Mouse (Mus musculus) c-Kit-positive CD71-positive TER-119-negative erythroid progenitor cells, embryonic 14.5 days (primary cell): ENCODE results near the gene Dpm3.

Experiments used
- DNase-seq: peaks from one replicate; pipeline ENCODE4 v3.0.0-alpha.2; 2013; ENCODE audit warnings: low read depth

The Dpm3 gene

DNA sequence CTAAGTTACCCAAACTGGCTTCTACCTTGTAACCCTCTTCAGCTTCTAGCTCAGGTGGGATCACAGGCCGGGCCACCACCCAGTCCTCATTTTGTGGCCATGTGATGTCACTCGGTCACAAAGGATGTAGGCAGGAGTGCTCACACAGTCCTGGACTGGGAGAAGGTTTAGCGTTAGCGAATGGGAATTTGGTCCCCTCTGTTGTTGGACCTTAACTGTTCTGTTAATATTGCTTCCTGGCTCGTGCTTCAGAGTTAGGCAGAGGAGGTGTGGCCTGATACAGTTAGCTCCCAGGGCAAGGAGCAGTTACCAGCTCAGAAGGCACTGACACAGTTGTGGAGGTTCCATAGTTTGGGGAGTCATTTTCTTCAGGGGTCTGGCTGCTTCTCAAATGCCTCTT lies 35.0 kb downstream of the Dpm3 start:
- no peak for DNase-seq

GRCm38 (mm10) chr3:89295685-89296230 lies 36.6 kb downstream of the Dpm3 start:
- no peak for DNase-seq

- DNase-seq: no peak
These were observed 37.7 kb downstream of the Dpm3 start for GRCm38 (mm10) chr3:89296761-89297396.

DNA sequence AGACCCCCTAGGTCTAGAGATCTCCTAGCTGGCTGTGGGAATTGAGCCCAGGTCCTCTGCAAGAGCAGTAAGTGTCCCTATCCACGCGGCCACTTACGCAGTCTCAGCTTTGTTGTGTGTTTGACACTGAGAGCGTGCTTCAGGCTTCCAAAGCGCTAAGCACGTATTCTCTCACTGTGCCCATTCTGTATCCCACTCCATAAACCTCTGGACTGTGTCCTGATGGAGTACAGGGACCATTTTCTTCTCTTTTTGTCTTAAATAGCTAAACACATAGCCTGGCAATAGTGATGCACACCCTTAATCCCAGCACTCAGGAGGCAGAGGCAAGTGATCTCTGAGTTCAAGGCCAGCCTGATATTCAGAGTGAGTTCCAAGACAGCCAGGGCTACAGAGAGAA lies 39.8 kb downstream of the Dpm3 start:
- DNase-seq: no peak

DNA sequence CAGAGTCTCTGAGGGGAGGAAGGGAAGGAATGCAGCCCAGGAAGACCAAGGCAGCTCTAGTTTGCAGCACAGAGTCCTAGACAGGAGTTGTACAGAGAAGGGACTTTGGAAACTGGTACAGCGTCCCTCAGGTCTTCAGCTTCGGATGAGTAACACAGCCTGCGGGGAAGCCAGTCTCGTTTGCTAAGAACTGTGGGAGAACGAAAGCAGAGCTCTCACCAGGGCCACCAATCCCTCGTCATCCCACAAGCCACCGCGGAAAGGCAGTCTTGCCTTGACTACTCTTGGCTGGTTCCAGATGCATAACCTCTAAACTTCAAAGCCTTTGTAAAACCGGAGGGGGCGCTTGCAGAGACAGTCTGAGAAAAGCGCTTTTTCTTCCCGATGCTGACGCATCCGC lies 40.3 kb downstream of the Dpm3 start:
- DNase-seq: no peak

GRCm38 (mm10) chr3:89300071-89300470 lies 40.9 kb downstream of the Dpm3 start:
- no peak for DNase-seq

- DNase-seq: no peak
These were observed 41.4 kb downstream of the Dpm3 start for GRCm38 (mm10) chr3:89300514-89300913.

DNA sequence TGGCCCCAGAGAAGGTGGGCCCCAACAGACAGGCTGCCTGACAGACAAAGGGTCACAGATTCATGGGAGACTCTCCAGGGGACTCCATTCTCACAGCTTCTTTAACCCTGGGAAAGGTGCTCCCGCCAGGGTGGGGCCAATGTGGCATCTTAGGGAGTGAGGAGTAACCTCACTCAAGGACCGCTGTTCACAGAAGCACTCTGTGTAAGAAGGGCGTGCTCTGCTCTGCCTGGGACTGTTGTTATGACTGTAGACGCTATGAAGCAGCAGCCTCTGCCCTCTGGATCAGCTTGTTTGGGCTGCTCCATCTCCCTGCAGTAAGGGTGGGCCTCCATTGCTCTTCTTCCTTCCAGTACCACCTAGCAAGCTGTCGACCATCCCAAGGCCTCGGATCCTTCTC lies 45.3 kb downstream of the Dpm3 start:
- no peak for DNase-seq

DNA sequence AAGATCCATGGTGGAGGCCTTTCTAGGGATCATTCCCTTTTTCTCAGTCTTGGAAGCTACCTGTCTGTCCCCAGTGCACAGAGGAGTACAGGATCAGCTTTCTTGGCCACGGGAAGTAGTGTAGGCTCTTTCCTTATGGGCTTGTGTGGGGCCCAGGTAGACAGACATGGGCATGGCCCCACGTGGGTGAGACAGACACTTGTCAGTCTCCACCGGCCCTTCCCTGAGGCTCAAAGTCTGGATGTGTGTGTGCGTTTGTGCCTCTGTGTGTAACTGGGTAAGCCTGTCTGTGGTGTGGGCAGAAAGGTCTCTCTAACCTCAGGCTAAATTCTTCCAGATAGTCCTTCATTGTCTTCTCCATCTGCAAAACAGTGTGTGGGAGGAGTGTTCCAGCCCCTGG lies 45.9 kb downstream of the Dpm3 start:
- no peak for DNase-seq

DNA sequence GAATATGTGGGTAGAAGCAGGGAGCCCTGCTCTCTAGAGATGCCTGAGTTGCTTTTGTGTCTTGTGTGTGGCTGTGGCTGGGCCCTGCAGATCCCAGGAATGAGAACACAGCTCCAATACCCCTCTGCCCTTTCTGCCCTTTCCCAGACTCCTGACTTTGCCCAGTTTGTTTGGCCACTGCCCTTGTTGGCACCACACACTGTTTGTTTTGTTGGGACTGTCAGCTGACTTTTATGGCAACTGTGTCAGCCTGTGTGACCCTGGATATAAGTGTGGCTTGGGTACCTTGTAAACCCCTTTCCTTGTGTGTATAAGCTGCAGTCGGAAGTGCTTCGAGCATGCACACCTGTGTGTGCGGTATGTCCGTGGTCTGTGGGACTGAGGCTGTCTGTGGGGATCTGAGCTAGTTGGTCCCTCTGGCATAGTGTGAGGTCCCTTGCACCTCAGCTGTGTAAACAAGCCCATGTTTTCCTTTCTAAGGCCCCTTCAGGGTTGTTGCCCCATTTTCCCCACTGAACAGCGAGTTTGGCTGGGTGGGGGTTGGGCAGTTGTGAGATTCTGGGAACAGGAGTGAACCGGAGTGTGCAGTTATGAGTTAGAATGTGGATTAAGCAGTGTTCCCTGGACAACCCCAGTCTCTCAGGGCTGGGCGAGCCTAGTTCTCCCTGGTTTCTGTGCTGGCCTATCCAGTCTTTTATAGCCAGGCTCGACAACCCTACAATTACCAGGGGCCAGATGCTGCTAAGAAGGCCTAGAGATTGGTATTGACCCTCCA lies 46.6 kb downstream of the Dpm3 start:
- DNase-seq: no peak

- peak; percentile 55 for DNase-seq
These were observed 48.9 kb downstream of the Dpm3 start for GRCm38 (mm10) chr3:89308089-89308488.

- DNase-seq: no peak
These were observed 55.2 kb downstream of the Dpm3 start for GRCm38 (mm10) chr3:89314340-89314739.

DNA sequence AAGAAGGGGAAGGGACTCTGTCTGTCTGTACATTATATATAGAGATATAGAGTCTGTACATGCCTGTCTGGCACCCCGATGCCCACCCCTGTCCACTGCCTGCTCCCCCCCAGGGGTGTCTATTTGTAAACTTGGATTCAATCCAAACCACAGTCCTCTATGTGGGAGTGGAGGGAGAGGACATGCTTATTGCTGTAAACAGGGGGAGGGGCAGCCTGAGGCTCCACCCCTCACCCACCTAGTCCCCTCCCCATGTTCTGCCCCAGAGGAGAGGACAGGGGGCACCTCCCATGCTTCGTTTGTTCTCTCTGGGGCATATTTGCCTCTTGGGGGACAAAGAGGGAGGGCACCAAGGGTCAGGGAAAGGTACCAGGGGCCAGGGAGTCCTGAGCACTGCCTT lies 55.6 kb downstream of the Dpm3 start:
- no peak for DNase-seq

DNA sequence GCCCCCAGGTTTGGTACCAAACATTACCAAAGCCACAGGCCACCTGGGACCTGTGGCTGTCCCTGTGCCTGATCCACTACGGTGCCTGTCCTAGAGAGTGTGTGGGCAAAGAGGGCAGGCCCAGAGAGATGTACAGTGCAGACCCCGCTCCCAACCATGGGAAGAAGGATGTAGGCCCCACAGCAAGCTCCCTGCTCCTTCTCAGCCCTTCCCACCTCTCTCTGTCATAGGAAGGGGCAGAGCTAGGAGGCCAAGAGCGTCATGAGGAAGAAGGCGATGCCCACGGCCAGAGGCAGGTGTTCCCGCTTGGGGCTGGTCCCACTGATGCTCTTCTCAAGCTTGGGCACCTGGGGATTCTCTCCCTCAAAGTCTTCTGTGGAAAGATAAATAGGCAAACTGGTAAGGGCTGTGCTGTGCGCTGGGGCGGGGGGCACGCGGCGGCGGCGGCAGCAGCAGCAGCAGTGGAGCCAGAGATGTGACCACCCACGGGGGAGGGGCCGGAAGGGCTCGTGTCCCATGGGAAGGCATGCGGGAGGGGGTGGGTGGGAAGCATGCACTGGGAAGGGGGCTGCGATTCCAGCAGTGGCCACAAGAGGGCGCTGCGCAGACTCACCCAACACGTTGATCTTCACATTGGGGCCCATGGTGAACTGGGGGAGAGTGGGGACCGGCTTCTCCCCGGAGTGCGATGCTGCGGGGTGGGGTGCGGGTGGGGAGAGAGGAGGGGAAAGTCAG lies 56.2 kb downstream of the Dpm3 start:
- no peak for DNase-seq

GRCm38 (mm10) chr3:89315930-89316831 lies 57.0 kb downstream of the Dpm3 start:
- DNase-seq: no peak
